Mouse (Mus musculus) left cerebral cortex, adult 2 months (tissue): ENCODE data around the gene Olfr460. TPM values are rescaled to one million over a fixed set of nuclear protein-coding genes. Genes with fewer than 3 reads are reported as not detected.
"Not testable (repeated sequence)": the region's sequence is repeated elsewhere in the genome, so short reads cannot be mapped to it uniquely, and the experiment has no call there.

Source experiments
- DNase-seq, 2 experiments: peaks; one replicate each; pipeline ENCODE4 v3.0.0; 2021 to 2022; ENCODE audit warnings: low spot score in 2 of 2, mixed read lengths in 1 of 2; ENCODE audit errors: extremely low spot score in 1 of 2
- H3K27ac ChIP-seq: fragments of 200-600 bp; 2 replicates; pipeline ENCODE4 v1.8.1; 2022
- H3K4me3 ChIP-seq: fragments of 200-600 bp; 2 replicates; pipeline ENCODE4 v1.8.1; 2022
- CTCF ChIP-seq: fragments of 200-600 bp; IDR thresholded peaks from 2 replicates; pipeline ENCODE4 v1.8.1; 2022; ENCODE audit warnings: antibody characterized with exemption, mild to moderate bottlenecking, moderate library complexity
- intact Hi-C: fragments of 180-260 bp; cut with DNase I; formaldehyde crosslinking; loops from one replicate; pipeline ENCODE4 v1.15.1; 2025
- long read RNA-seq, 2 experiments: library from polyadenylated mRNA; stranded (forward); transcript quantifications; one replicate each; pipeline ENCODE4 v2.0.0; 2021; ENCODE audit warnings: borderline mapping rate in 2 of 2
- total RNA-seq, 2 experiments: library from RNA; stranded (reverse); gene quantifications; 2 replicates each; pipeline ENCODE4 v1.2.3; 2021

The Olfr460 gene
- not detected for total RNA-seq
- long read RNA-seq, experiment 1 = 0 reads
- long read RNA-seq, experiment 2 = 0 reads

DNA sequence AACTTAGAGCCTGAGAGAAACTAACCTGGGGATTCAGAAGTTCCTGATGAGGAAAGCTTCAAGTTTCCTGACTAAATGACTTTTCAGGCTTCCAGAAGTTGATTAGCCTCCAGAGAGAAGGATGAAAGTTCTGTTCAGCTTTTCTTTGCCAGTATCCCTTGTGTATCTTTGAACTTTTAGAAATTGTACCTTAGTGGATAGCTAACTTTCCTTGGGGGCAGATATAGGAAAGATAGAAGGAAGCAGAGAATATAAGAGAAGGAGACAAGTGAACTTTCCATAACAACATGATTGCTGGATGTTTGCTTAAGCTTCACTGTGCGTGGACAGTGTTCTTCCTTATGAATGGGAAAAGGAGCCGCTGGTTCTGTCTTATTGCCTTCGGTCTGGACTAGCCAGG is at the start of gene Olfr460:
Gene Olfr460, plus strand, starts transcription at position 301 of the 400 bp plus-strand sequence.
- no peak within 1 kb of the TSS for H3K27ac ChIP-seq
- DNase-seq = no peak
- intact Hi-C loops = no loop called here
- TF ChIP-seq CTCF = no peak
- H3K4me3 ChIP-seq = no peak within 1 kb of the TSS

GRCm38 (mm10) chr6:40544690-40545089 is 24.6 kb upstream of the Olfr460 start:
- no peak for TF ChIP-seq CTCF
- DNase-seq = no peak
- intact Hi-C loops = no loop called here
- H3K27ac ChIP-seq = no peak overlapping the region
- H3K4me3 ChIP-seq = no peak overlapping the region

- no peak for TF ChIP-seq CTCF
- intact Hi-C loops = no loop called here
- Histone ChIP-seq H3K4me3 (no peak within 1 kb of the TSS), H3K27ac (no peak within 1 kb of the TSS)
- no peak for DNase-seq
Measured at GRCm38 (mm10) chr6:40554950-40555349, 14.3 kb upstream of the Olfr460 start, which contains the start of gene Olfr461. Gene Olfr461, minus strand, starts transcription at chr6:40555050.

- no peak for DNase-seq
- intact Hi-C loops = no loop called here
- no peak for TF ChIP-seq CTCF
- H3K27ac ChIP-seq = no peak overlapping the region
- H3K4me3 ChIP-seq = no peak overlapping the region
Measured at GRCm38 (mm10) chr6:40573618-40574017, 4.3 kb downstream of the Olfr460 start.

- H3K27ac ChIP-seq = no peak overlapping the region
- intact Hi-C loops = no loop called here
- H3K4me3 ChIP-seq = no peak overlapping the region
- no peak for TF ChIP-seq CTCF
- DNase-seq = no peak
Measured at GRCm38 (mm10) chr6:40576305-40576704, 7.0 kb downstream of the Olfr460 start.

- intact Hi-C loops = no loop called here
- no peak for TF ChIP-seq CTCF
- Histone ChIP-seq H3K4me3 (no peak overlapping the region), H3K27ac (no peak overlapping the region)
- DNase-seq = no peak
Measured at GRCm38 (mm10) chr6:40584336-40584735, 15.0 kb downstream of the Olfr460 start.

- Histone ChIP-seq H3K27ac (no peak within 1 kb of the TSS), H3K4me3 (no peak within 1 kb of the TSS)
- TF ChIP-seq CTCF = no peak
- no peak for DNase-seq
- intact Hi-C loops = no loop called here
Measured at GRCm38 (mm10) chr6:40585645-40586044, 16.4 kb downstream of the Olfr460 start, which contains the start of gene Clec5a. Gene Clec5a, minus strand, starts transcription at chr6:40585821.

DNA sequence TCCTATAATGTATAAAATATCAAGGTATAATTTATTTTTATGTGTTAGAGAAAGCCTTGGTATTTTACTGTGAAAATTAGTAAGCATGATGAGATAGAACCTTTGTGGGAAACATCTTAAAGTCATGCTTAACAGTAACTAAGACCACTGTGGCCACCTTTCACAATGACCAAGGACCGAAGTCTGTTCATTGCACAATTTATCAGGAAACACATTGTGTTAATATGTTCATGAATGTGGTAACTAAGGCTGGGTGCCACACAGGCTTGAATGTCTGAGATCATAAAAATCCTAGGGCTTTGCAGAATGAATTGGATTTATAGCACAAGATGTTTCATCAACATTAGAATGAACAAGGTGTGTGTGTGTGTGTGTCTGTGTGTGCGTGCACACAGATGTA is 19.1 kb downstream of the Olfr460 start:
- H3K4me3 ChIP-seq = no peak overlapping the region
- no peak for DNase-seq
- H3K27ac ChIP-seq = no peak overlapping the region
- no peak for TF ChIP-seq CTCF
- intact Hi-C loops = no loop called here

- Histone ChIP-seq H3K27ac (no peak overlapping the region), H3K4me3 (no peak overlapping the region)
- no peak for TF ChIP-seq CTCF
- intact Hi-C loops = no loop called here
- DNase-seq = no peak
Measured at GRCm38 (mm10) chr6:40594804-40595550, 25.7 kb downstream of the Olfr460 start.

DNA sequence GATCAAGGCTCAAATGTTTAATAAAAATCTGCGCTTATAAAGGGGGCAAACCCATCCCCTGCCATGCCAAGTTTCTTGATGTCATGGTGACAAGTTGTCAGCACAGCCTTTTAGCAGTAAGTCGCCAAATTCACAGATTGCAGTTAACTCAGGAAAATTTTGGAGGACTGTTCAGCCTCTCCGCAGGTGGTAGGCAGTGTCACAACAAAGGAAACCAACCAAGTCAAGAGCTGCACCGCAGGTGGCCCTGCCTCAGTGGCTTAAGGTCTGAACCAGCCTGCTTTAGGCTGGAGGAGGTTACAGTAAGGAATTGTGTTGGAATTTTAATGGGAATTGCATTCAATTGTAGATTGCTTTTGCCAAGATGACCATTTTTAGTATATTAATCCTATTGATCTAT is 29.3 kb downstream of the Olfr460 start:
- H3K27ac ChIP-seq, intact Hi-C loops, DNase-seq, H3K4me3 ChIP-seq: not testable (repeated sequence)

DNA sequence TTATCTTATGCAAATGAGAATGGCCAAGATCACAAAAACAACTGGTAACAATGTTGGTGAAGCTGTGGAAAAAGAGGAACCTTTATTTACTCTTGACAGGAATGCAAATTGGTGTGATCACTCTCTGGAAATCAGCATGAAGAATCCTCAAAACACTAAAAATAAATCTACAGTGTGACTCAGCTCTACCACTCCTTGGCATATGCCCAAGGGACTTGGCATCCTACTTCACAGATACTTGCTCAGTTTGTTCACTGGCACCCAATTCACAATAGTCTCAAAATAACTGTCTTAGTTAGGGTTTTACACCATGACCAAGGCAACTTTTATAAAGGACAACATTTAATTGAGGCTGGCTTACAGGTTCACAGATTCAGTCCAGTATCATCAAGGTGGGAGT is 38.1 kb downstream of the Olfr460 start:
- Histone ChIP-seq H3K4me3 (no peak overlapping the region), H3K27ac (no peak overlapping the region)
- DNase-seq = peak; percentile 62 to 66
- intact Hi-C loops = no loop called here
- TF ChIP-seq CTCF = no peak

GRCm38 (mm10) chr6:40610244-40610643 is 41.0 kb downstream of the Olfr460 start:
- no peak for TF ChIP-seq CTCF
- Histone ChIP-seq H3K27ac (no peak overlapping the region), H3K4me3 (no peak overlapping the region)
- intact Hi-C loops = loop anchor here (5.0 kb wide), 1 partner anchor 128 kb away; no protein-coding TSS in a partner anchor
- no peak for DNase-seq
